Mouse (Mus musculus) bone marrow, adult 2 months (tissue): ENCODE measurements at regions not wholly inside any gene's neighbourhood (a gene's known extent, or its start where the extent isn't known, plus 50 kb on each side); places are given as distances from the start of the nearest gene placed in this dataset.

ENCODE experiments used
- H3K27ac ChIP-seq: fragments of 200-500 bp; 2 replicates; pipeline ENCODE4 v1.5.1; 2012; ENCODE audit warnings: low read depth, mild to moderate bottlenecking, control low read depth, inconsistent platforms, low read length; ENCODE audit not compliant: control insufficient read depth, poor library complexity, insufficient read depth
- H3K4me1 ChIP-seq: fragments of 200-500 bp; 2 replicates; pipeline ENCODE4 v1.6.1; 2011; ENCODE audit warnings: low read length; ENCODE audit not compliant: control insufficient read depth, insufficient read depth
- H3K4me3 ChIP-seq: fragments of 200-500 bp; replicated peaks from 2 replicates; pipeline ENCODE3; 2011; ENCODE audit warnings: mild to moderate bottlenecking, low read depth, low read length, control low read depth; ENCODE audit not compliant: control insufficient read depth
- CTCF ChIP-seq: fragments of 200-500 bp; IDR thresholded peaks from 2 replicates; pipeline ENCODE4 v1.5.1; 2011; ENCODE audit warnings: low read length, control low read depth; ENCODE audit not compliant: control insufficient read depth, insufficient read depth
- POLR2A ChIP-seq: fragments of 200-500 bp; IDR thresholded peaks from 2 replicates; pipeline ENCODE4 v1.6.1; 2011; ENCODE audit warnings: low read depth, mild to moderate bottlenecking, control low read depth, low read length, borderline replicate concordance; ENCODE audit not compliant: control insufficient read depth
- WGBS: fragments of 180-500 bp; shearing (Covaris S2); methylation state at CpG from one replicate; pipeline ENCODE4 v1.1.7; 2018; 5-methylcytosine and 5-hydroxymethylcytosine counted together

- no peak overlapping the region for H3K4me3 ChIP-seq
- no peaks in the 10 kb centered on the region; the same call in 1 of the 2 replicates for H3K4me1 ChIP-seq
- TF ChIP-seq POLR2A, result no peak
- TF ChIP-seq CTCF, result no peak
- no peak overlapping the region for H3K27ac ChIP-seq
Measured at GRCm38 (mm10) chr2:92693024-92693423, 93.5 kb downstream of the Chst1 start.

GRCm38 (mm10) chr2:92694797-92695196 is 95.3 kb downstream of the Chst1 start:
- Histone ChIP-seq H3K27ac (no peak overlapping the region), H3K4me3 (no peak overlapping the region), H3K4me1 (no peaks in the 10 kb centered on the region)
- no peak for TF ChIP-seq POLR2A
- TF ChIP-seq CTCF, result no peak
- 52% methylated on average over 2 of the region's 2 CpGs for WGBS

- TF ChIP-seq POLR2A (no peak), CTCF (no peak)
- WGBS, result 56% methylated on average over 3 of the region's 3 CpGs
- H3K27ac ChIP-seq, result no peak overlapping the region
- no peak overlapping the region for H3K4me3 ChIP-seq
- H3K4me1 ChIP-seq, result no peaks in the 10 kb centered on the region
Measured at GRCm38 (mm10) chr2:92695869-92696268, 96.4 kb downstream of the Chst1 start.

DNA sequence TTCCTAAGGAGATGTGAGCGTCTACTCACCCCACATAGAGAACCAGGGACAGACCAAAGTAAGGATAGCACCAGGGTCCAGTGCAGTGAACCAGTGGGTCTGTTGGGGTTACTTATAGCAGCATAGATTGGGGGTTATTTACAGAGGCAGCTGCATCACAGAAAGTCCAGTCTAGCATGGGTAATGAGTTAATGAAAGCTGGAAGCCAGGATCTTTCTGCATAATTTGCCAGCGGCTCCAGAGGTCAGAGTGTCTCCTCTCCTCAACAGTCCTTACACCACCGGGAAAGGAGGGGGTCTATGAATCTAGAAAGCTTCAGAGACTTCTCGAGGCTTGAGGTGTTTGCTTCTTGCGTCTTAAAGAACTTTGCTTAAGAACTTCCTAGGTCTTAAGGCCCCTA is 98.2 kb downstream of the Chst1 start:
- TF ChIP-seq POLR2A, result no peak
- no peak for TF ChIP-seq CTCF
- Histone ChIP-seq H3K27ac (no peak overlapping the region), H3K4me1 (no peaks in the 10 kb centered on the region), H3K4me3 (no peak overlapping the region)
- WGBS, result 81% methylated on average over 5 of the region's 5 CpGs

GRCm38 (mm10) chr2:92699360-92699759 is 99.9 kb downstream of the Chst1 start:
- Histone ChIP-seq H3K4me1 (no peaks in the 10 kb centered on the region), H3K27ac (no peak overlapping the region), H3K4me3 (no peak overlapping the region)
- TF ChIP-seq CTCF (no peak), POLR2A (no peak)
- WGBS, result 74% methylated on average over 6 of the region's 6 CpGs

- no peak overlapping the region for H3K27ac ChIP-seq
- 72% methylated on average over 3 of the region's 3 CpGs for WGBS
Measured at GRCm38 (mm10) chr2:92704035-92704434, 104.5 kb downstream of the Chst1 start.

GRCm38 (mm10) chr2:92709668-92710067 is 110.2 kb downstream of the Chst1 start:
- Histone ChIP-seq H3K4me3 (no peak overlapping the region), H3K4me1 (no peaks in the 10 kb centered on the region), H3K27ac (no peak overlapping the region)
- WGBS, result 68% methylated on average over 3 of the region's 3 CpGs
- TF ChIP-seq POLR2A (no peak), CTCF (no peak)

More at GRCm38 (mm10) chr2:92704035-92704434, 104.5 kb downstream of the Chst1 start:
- no peaks in the 10 kb centered on the region for H3K4me1 ChIP-seq
- H3K4me3 ChIP-seq, result no peak overlapping the region
- TF ChIP-seq CTCF (no peak), POLR2A (no peak)

GRCm38 (mm10) chr2:92711122-92711777 is 111.7 kb downstream of the Chst1 start:
- Histone ChIP-seq H3K4me3 (no peak overlapping the region), H3K27ac (no peak overlapping the region), H3K4me1 (no peaks in the 10 kb centered on the region)
- WGBS, result 50% methylated on average over 15 of the region's 15 CpGs
- TF ChIP-seq POLR2A, result no peak
- TF ChIP-seq CTCF, result no peak

- TF ChIP-seq POLR2A (no peak), CTCF (no peak)
- 74% methylated on average over 11 of the region's 11 CpGs for WGBS
Measured at GRCm38 (mm10) chr2:92712266-92713144, 113.0 kb downstream of the Chst1 start.

More at GRCm38 (mm10) chr2:92712266-92713144, 113.0 kb downstream of the Chst1 start:
- H3K27ac ChIP-seq, result no peak overlapping the region
- H3K4me1 ChIP-seq, result no peaks in the 10 kb centered on the region
- no peak overlapping the region for H3K4me3 ChIP-seq
